Mouse (Mus musculus) splenic B cell, adult 2 months (primary cell): Measurements from ENCODE around the gene Rb1.
A peak's percentile ranks its signal among the peaks of the same experiment; 100 is the strongest.

Experiments
- DNase-seq: peaks from one replicate; pipeline ENCODE4 v3.0.0-alpha.2; 2011; ENCODE audit warnings: low read depth, low spot score
- H3K27me3 ChIP-seq: 2 replicates; pipeline ENCODE4 v1.6.1; 2012; ENCODE audit warnings: mild to moderate bottlenecking, low read length, moderate library complexity, mixed read lengths; ENCODE audit not compliant: control insufficient read depth, poor library complexity, insufficient read depth, severe bottlenecking
- H3K36me3 ChIP-seq: 2 replicates; pipeline ENCODE4 v1.6.1; 2012; ENCODE audit warnings: mild to moderate bottlenecking, low read length, moderate library complexity, mixed read lengths; ENCODE audit not compliant: control insufficient read depth, poor library complexity, insufficient read depth, severe bottlenecking

The Rb1 gene

GRCm38 (mm10) chr14:73325456-73326381, at the start of gene Rb1:
Gene Rb1 (minus strand): TSS chr14:73325822.
- H3K27me3 ChIP-seq = no peaks in the 10 kb centered on the region
- no peaks in the 10 kb centered on the region for H3K36me3 ChIP-seq
- peak; percentile 82 for DNase-seq

GRCm38 (mm10) chr14:73374315-73374890, 48.8 kb upstream of the Rb1 start:
- Histone ChIP-seq H3K36me3 (peaks cover 6% of the 10 kb centered on the region), H3K27me3 (no peaks in the 10 kb centered on the region)
- no peak for DNase-seq

GRCm38 (mm10) chr14:73373606-73374005, 48.0 kb upstream of the Rb1 start:
- Histone ChIP-seq H3K27me3 (no peaks in the 10 kb centered on the region), H3K36me3 (peaks cover 6% of the 10 kb centered on the region)
- no peak for DNase-seq

- H3K36me3 ChIP-seq = peaks cover 8% of the 10 kb centered on the region
- DNase-seq = no peak
These were observed 47.4 kb upstream of the Rb1 start for GRCm38 (mm10) chr14:73372990-73373389.

GRCm38 (mm10) chr14:73371577-73371976, 46.0 kb upstream of the Rb1 start:
- Histone ChIP-seq H3K36me3 (peaks cover 10% of the 10 kb centered on the region), H3K27me3 (no peaks in the 10 kb centered on the region)
- no peak for DNase-seq

More at GRCm38 (mm10) chr14:73372990-73373389, 47.4 kb upstream of the Rb1 start:
- no peaks in the 10 kb centered on the region for H3K27me3 ChIP-seq

GRCm38 (mm10) chr14:73370695-73371372, 45.2 kb upstream of the Rb1 start:
- DNase-seq = no peak
- peaks cover 14% of the 10 kb centered on the region for H3K36me3 ChIP-seq
- no peaks in the 10 kb centered on the region for H3K27me3 ChIP-seq

GRCm38 (mm10) chr14:73370078-73370670, 44.6 kb upstream of the Rb1 start:
- Histone ChIP-seq H3K27me3 (no peaks in the 10 kb centered on the region), H3K36me3 (peaks cover 14% of the 10 kb centered on the region)
- no peak for DNase-seq

GRCm38 (mm10) chr14:73369634-73370033, 44.0 kb upstream of the Rb1 start:
- H3K36me3 ChIP-seq = peaks cover 16% of the 10 kb centered on the region
- DNase-seq = no peak
- H3K27me3 ChIP-seq = no peaks in the 10 kb centered on the region

- no peak for DNase-seq
- Histone ChIP-seq H3K27me3 (no peaks in the 10 kb centered on the region), H3K36me3 (peaks cover 19% of the 10 kb centered on the region)
These were observed 43.3 kb upstream of the Rb1 start for GRCm38 (mm10) chr14:73368966-73369365.

GRCm38 (mm10) chr14:73368221-73368620, 42.6 kb upstream of the Rb1 start:
- peaks cover 23% of the 10 kb centered on the region for H3K36me3 ChIP-seq
- no peak for DNase-seq

GRCm38 (mm10) chr14:73366278-73366677, 40.7 kb upstream of the Rb1 start:
- no peaks in the 10 kb centered on the region for H3K27me3 ChIP-seq
- no peak for DNase-seq

More at GRCm38 (mm10) chr14:73368221-73368620, 42.6 kb upstream of the Rb1 start:
- no peaks in the 10 kb centered on the region for H3K27me3 ChIP-seq

GRCm38 (mm10) chr14:73363782-73364181, 38.2 kb upstream of the Rb1 start:
- no peaks in the 10 kb centered on the region for H3K27me3 ChIP-seq
- peaks cover 44% of the 10 kb centered on the region for H3K36me3 ChIP-seq
- DNase-seq = no peak

More at GRCm38 (mm10) chr14:73366278-73366677, 40.7 kb upstream of the Rb1 start:
- H3K36me3 ChIP-seq = peaks cover 31% of the 10 kb centered on the region

- DNase-seq = no peak
- peaks cover 17% of the 10 kb centered on the region for H3K36me3 ChIP-seq
- H3K27me3 ChIP-seq = no peaks in the 10 kb centered on the region
These were observed 29.1 kb upstream of the Rb1 start for GRCm38 (mm10) chr14:73354700-73355099.

- DNase-seq = no peak
- Histone ChIP-seq H3K36me3 (peaks cover 1% of the 10 kb centered on the region; the same call in 1 of the 2 replicates), H3K27me3 (no peaks in the 10 kb centered on the region)
These were observed 25.5 kb upstream of the Rb1 start for GRCm38 (mm10) chr14:73351118-73351517.
